Mouse (Mus musculus): ENCODE data around the gene Cbarp.

Cbarp gene

GRCm38 (mm10) chr10:80157141-80157929 lies 16.7 kb upstream of the Cbarp start:
- DNase-seq (ENCODE audit: low spot score in 2 of 2): no peak

- no peak for DNase-seq (ENCODE audit: low spot score in 2 of 2)
These were observed 16.1 kb upstream of the Cbarp start for GRCm38 (mm10) chr10:80156752-80157053.

GRCm38 (mm10) chr10:80156002-80156751 lies 15.5 kb upstream of the Cbarp start:
- DNase-seq (ENCODE audit: low spot score in 2 of 2): no peak

GRCm38 (mm10) chr10:80155277-80155676 lies 14.6 kb upstream of the Cbarp start:
- no peak for DNase-seq (ENCODE audit: low spot score in 2 of 2)

GRCm38 (mm10) chr10:80154384-80154783 lies 13.7 kb upstream of the Cbarp start:
- no peak for DNase-seq (ENCODE audit: low spot score in 2 of 2)

GRCm38 (mm10) chr10:80153713-80154112 lies 13.1 kb upstream of the Cbarp start:
- DNase-seq (ENCODE audit: low spot score in 2 of 2): no peak

- peak in 1 of 2 experiments; percentile 62 for DNase-seq (ENCODE audit: low spot score in 2 of 2)
These were observed 12.2 kb upstream of the Cbarp start for GRCm38 (mm10) chr10:80152873-80153260.

GRCm38 (mm10) chr10:80152071-80152872 lies 11.6 kb upstream of the Cbarp start:
- peak in 1 of 2 experiments; percentile 58 for DNase-seq (ENCODE audit: low spot score in 2 of 2)

- peak; percentile 66 to 75 for DNase-seq (ENCODE audit: low spot score in 2 of 2)
These were observed 10.8 kb upstream of the Cbarp start for GRCm38 (mm10) chr10:80151211-80152034.

- peak in 1 of 2 experiments; percentile 66 for DNase-seq (ENCODE audit: low spot score in 2 of 2)
These were observed 9.9 kb upstream of the Cbarp start for GRCm38 (mm10) chr10:80150226-80151210.

- DNase-seq (ENCODE audit: low spot score in 2 of 2): peak; percentile 97 to 99
These were observed 8.9 kb upstream of the Cbarp start for GRCm38 (mm10) chr10:80149291-80150225.

GRCm38 (mm10) chr10:80148610-80149290 lies 8.1 kb upstream of the Cbarp start:
- DNase-seq (ENCODE audit: low spot score in 2 of 2): peak; percentile 95

GRCm38 (mm10) chr10:80147719-80148601 lies 7.3 kb upstream of the Cbarp start, which contains the start of gene Midn:
Gene Midn, plus strand, starts transcription at chr10:80148272.
- peak; percentile 81 to 83 for DNase-seq (ENCODE audit: low spot score in 2 of 2)

- DNase-seq (ENCODE audit: low spot score in 2 of 2): no peak
These were observed 6.6 kb upstream of the Cbarp start for GRCm38 (mm10) chr10:80147146-80147718.

GRCm38 (mm10) chr10:80146568-80147011 lies 6.0 kb upstream of the Cbarp start:
- DNase-seq (ENCODE audit: low spot score in 2 of 2): no peak

GRCm38 (mm10) chr10:80145896-80146295 lies 5.3 kb upstream of the Cbarp start:
- no peak for DNase-seq (ENCODE audit: low spot score in 2 of 2)

All from urinary bladder, postnatal 4 days (tissue).